Mouse (Mus musculus): ENCODE measurements at regions not wholly inside any gene's neighbourhood (a gene's known extent, or its start where the extent isn't known, plus 50 kb on each side); places are given as distances from the start of the nearest gene placed in this dataset.
A peak's percentile ranks its signal among the peaks of the same experiment; 100 is the strongest.

DNA sequence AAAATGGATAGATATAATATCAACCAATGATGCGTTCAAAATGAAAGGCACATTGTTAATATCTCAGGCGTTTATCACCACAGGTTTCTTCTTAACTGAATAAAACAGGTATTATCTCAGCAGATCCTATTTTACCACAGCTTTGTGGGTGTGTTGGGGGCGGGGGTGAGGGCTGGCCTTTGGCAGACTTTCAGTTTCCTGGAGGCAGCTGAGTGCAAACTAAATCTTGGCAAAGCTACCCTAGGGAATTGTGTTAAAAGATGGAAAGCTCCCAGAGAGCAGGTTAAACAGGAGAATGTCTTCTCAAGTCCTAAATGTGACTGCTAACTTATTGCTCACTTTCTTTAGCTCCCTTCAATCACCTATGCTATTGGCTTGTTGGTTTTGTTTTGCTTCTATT, 223.8 kb downstream of the Kdm4c start:
- DNase-seq (ENCODE audit: low read depth, low spot score): no peak

DNA sequence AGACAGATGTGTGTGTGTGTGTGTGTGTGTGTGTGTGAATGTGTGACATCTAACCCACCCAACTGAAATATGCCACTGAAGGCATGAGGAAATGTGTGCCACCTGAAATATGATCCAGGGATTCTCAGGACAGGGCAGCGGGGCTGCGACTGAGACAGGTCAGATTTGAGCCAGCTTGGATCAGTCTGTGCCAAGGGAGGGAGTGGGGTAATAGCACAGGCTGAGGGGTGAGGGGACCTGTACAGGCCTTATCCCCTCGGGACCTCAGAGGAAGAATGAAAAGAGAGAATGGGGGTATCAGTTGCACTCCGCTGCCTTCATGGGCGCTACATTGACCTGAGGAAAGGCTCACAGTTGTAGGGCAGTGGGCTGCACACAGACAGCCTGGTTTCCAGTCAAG, 270.2 kb downstream of the Kdm4c start:
- no peak for DNase-seq (ENCODE audit: low read depth, low spot score)

DNA sequence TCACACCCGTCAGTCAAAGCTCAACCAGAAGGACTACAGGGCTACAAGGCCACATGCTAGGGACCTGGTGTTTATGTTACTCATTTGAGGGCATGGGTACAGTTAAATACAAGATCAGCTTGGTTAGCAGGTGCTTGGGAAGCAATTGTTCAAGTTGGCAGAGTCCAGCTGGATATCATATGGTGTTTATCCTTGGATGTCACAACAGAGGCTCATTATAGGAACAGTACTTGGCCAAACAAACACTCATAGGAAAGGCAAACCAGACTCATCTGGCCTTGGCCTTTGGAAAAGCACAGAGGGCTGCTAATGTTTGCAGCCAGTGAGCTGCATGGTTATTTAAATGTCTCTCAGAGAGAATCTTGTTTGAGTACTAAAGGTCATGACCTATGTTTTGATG, 311.6 kb downstream of the Kdm4c start:
- no peak for DNase-seq (ENCODE audit: low read depth, low spot score)

DNA sequence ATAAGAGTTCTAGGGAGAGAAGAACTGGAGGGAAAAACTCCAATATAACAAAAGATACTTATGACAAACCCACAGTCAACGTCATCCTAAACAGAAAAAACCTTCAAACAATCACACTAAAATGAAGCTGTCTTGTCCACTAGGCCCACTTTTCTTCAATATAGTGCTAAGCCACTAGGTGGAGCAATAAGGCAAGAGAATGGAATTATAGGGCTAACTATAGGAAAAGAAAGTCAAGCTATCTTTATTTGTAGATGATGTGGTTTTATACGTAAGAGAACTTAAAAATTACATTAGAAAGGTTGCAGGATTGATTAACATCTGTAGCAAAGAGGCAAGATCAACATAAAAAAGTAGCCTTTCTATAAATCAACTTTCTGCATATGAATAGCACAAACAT, 321.3 kb downstream of the Kdm4c start:
- peak; percentile 34 for DNase-seq (ENCODE audit: low read depth, low spot score)

DNA sequence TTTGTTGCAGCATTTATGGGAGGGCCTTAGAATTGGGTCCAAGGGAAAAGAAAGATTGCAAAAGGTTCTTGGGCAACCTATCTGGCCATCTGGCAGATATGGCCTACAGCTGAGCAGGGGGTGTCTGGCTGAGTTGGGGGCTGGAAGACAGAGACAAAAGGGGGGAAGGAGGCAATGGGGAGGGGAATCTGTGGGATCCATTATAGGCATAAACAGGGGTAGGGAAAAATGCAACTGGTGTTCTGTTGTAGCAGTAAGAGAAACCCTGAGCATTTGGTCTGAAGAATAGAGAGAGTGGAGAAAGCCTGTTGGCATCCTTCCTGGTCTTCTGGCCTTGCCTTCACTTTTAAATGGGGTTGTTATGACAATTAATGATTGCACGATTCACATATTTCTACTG, 344.1 kb downstream of the Kdm4c start:
- DNase-seq (ENCODE audit: low read depth, low spot score): no peak

DNA sequence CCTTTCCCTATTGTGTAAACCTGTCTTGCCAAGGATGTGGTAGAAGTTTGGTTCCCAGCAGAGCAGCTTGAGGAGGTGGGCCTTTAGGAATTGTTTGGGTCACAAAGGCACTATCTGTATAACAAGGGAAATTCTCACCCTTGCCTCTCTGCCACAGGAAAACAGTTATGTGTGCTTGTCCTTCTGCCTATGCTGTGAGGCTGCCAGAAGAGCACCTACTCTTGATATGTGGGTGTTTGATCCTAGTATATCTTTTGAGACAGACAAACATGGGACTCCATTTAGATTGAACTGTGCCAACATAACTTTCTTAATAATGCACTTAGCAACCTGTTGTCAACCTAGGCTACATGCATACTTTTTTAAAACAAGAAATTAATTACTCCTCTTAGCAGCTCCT, 344.8 kb downstream of the Kdm4c start:
- DNase-seq (ENCODE audit: low read depth, low spot score): no peak

DNA sequence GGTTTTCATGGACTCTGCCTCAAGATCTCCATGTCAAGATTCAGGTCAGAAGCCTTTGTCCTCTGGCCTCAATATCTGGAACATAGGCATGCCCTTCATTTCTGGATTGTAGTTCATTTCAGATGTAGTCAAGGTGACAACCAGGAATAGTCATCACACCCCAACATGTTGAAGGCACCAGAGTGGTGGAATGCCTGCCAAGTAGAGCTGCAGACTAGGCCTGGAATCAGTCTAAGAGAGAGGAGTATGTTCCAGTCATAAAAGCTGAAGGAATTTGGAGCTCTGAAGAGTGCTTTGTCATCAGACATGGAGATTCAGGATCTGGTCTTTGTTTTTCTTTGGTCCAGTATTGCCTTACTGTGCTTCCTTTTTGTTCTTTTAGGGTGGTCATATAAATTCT, 346.5 kb downstream of the Kdm4c start:
- no peak for DNase-seq (ENCODE audit: low read depth, low spot score)

DNA sequence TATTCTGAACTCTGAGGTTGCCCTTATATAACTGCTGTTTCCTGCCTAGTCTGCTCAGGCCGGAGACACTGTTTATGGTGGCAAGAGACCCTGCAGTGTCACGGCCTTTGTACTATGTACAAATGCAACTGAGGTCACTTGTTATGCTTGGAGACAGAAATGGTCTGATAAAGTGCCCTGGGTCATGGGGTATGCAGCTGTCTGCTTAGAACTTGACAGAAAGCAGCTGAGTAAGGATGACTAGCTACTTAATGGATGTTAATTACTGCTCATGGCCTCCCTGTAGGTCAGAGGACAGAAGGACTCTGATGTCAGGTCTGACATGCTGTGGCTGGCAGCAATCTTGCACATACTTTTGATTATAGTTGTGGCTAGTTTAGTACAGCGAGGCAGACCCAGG, 370.7 kb downstream of the Kdm4c start:
- no peak for DNase-seq (ENCODE audit: low read depth, low spot score)

All from retina, postnatal 7 days (tissue).